Mouse (Mus musculus): Measurements from ENCODE around the gene Sgsh.

DNA sequence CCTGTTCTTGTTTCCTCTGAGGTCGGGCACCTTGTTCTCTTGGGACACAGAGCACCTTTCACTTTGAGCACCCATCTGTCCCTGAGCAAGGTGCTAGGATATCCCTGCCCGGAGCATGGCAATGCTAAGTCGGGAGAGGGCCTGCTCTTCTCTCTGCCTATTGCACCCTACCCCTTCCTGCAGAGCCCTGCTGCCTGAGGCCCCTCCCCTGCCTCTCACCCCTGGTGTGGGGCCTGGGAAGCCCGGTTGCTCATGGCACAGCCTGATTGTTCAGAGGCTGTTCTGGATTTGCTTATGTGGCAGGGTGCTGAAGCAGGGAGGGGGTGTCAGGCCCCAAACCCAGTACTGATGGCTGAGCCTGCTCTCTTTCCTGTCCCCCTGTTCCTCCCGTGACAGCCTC is 16.2 kb downstream of the Sgsh start:
- TF ChIP-seq CTCF (IDR thresholded peaks at IDR 0.05; ENCODE audit: borderline replicate concordance, insufficient read depth, low read depth, low read length) (no peak), POLR2A (IDR thresholded peaks at IDR 0.05; ENCODE audit: borderline replicate concordance, insufficient read depth, low read length) (no peak)
